Mouse (Mus musculus) E14TG2a.4 (cell line): ENCODE results near the gene Dpep2nb.
A peak's percentile ranks its signal among the peaks of the same experiment; 100 is the strongest.
"Not testable (repeated sequence)": the region's sequence is repeated elsewhere in the genome, so short reads cannot be mapped to it uniquely, and the experiment has no call there.

Experiments used
- H3K27me3 ChIP-seq: 2 replicates; pipeline ENCODE4 v1.6.1; 2014; ENCODE audit warnings: low read length, control low read depth; ENCODE audit not compliant: insufficient read depth
- H3K36me3 ChIP-seq: 2 replicates; pipeline ENCODE4 v1.6.1; 2014; ENCODE audit warnings: low read length, control low read depth; ENCODE audit not compliant: insufficient read depth
- H3K4me1 ChIP-seq: replicated peaks from 2 replicates; pipeline ENCODE4 v1.6.1; 2014; ENCODE audit warnings: low read depth, low read length, control low read depth
- H3K4me3 ChIP-seq: replicated peaks from 2 replicates; pipeline ENCODE4 v1.5.1; 2014; ENCODE audit warnings: mild to moderate bottlenecking, low read length
- H3K9me3 ChIP-seq: 2 replicates; pipeline ENCODE4 v1.6.1; 2014; ENCODE audit warnings: low read length, control low read depth
- CTCF ChIP-seq: conservative IDR thresholded peaks from 2 replicates; pipeline ENCODE4 v1.5.1; 2014; ENCODE audit warnings: low read length
- NANOG ChIP-seq: IDR thresholded peaks from 2 replicates; pipeline ENCODE4 v1.6.1; 2014; ENCODE audit warnings: borderline replicate concordance, low read length, mixed read lengths
- POU5F1 ChIP-seq: IDR thresholded peaks from 2 replicates; pipeline ENCODE4 v1.6.1; 2014; ENCODE audit warnings: low read length, borderline replicate concordance

Dpep2nb gene

DNA sequence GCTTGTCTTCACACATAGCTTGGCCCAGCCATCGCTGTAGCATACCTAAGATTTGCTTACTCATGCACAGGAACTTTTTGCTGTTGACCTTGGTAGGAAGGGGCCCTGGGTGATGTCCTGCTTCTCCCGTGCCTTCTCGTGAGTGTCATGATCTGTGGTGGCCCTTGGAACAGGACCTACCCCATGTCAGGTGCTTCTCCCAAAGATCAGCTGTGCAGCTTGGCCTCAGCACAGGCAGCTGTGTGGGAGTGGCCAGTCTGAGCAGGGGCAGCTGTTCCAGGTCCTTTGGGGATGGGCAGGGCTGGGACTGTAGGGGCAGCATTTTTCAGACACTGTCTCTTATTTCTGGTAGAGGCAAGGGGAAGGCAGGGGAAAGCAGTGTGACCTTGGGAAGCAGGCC, 38.4 kb upstream of the Dpep2nb start:
- Histone ChIP-seq H3K4me3 (no peak overlapping the region), H3K9me3 (no peaks in the 10 kb centered on the region), H3K27me3 (no peaks in the 10 kb centered on the region; the same call in 1 of the 2 replicates), H3K36me3 (peaks cover 59% of the 10 kb centered on the region), H3K4me1 (peaks cover 11% of the 10 kb centered on the region)
- TF ChIP-seq NANOG = no peak
- no peak for TF ChIP-seq POU5F1
- no peak for TF ChIP-seq CTCF

DNA sequence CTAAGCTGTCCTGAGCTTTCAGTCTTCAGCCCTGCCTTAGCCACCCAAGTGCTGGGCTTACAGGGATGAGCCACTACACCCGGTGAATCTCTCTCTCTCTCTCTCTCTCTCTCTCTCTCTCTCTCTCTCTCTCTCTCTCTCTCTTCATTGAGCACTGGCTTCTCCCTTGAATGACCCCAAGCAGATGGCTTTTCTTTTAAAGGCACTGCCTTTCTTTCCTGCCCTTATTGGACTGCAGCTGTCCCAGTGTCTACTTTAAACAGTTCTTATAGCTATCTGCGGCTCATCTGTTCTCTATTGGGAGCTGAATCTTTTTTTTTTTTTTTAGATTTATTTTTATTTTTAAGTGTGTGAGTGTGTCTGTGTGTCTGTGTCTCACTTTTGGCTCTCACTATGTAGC, 37.3 kb upstream of the Dpep2nb start:
- H3K27me3 ChIP-seq = no peaks in the 10 kb centered on the region; the same call in 1 of the 2 replicates
- peaks cover 11% of the 10 kb centered on the region for H3K4me1 ChIP-seq
- TF ChIP-seq POU5F1 = no peak
- TF ChIP-seq CTCF = no peak
- no peak for TF ChIP-seq NANOG
- H3K9me3 ChIP-seq = no peaks in the 10 kb centered on the region
- H3K36me3 ChIP-seq = peaks cover 57% of the 10 kb centered on the region
- H3K4me3 ChIP-seq = no peak overlapping the region

DNA sequence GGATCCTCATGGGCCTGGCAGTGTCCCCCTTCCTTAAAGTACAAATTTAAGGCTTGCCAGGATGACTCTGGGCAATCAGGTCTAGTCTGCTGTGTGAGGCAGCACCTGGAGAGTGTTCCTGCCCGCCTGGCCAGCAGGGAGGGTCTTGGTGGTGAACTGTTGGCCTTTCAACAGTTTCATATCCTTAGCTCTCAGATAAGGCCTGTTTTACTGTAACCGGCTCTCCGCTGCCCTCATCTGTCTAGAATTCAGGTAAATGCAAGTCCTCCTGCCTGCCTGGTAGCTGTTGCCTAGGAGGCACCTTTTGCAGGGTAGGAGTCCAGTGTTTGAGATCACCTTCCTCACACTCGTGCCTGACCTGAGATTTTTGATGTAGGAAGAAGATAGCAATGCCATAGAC, 34.4 kb upstream of the Dpep2nb start:
- no peak overlapping the region for H3K4me3 ChIP-seq
- TF ChIP-seq POU5F1 = no peak
- TF ChIP-seq CTCF = no peak
- no peak for TF ChIP-seq NANOG
- H3K4me1 ChIP-seq = 0 out of 2 replicates have a peak, but pooled peaks cover 4% of the 10 kb centered on the region

DNA sequence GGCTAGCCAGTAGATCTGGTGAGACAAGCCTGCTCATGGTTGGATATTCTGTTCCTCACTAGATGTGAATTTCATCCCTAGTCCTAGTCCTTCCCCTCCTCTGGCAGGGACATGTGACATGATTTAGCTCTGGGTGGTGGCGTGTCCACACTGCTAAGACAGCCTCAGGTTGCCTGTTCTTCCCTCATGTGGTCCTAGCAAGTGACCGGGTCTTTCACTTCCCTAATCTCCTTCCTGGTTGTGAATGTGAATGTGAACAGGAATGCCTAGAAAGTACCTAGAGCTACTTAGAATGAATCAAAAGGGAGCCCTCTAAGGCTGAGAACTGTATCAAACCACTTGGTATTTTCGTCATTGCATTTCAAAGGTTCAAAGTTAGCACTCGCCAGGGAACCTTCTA, 33.8 kb upstream of the Dpep2nb start:
- TF ChIP-seq CTCF (no peak), POU5F1 (no peak), NANOG (no peak)
- Histone ChIP-seq H3K9me3 (no peaks in the 10 kb centered on the region), H3K4me1 (0 out of 2 replicates have a peak, but pooled peaks cover 4% of the 10 kb centered on the region), H3K27me3 (no peaks in the 10 kb centered on the region; the same call in 1 of the 2 replicates), H3K36me3 (peaks cover 54% of the 10 kb centered on the region), H3K4me3 (no peak overlapping the region)

More for the DNA sequence above, 34.4 kb upstream of the Dpep2nb start:
- Histone ChIP-seq H3K27me3 (no peaks in the 10 kb centered on the region; the same call in 1 of the 2 replicates), H3K36me3 (peaks cover 60% of the 10 kb centered on the region), H3K9me3 (no peaks in the 10 kb centered on the region)

DNA sequence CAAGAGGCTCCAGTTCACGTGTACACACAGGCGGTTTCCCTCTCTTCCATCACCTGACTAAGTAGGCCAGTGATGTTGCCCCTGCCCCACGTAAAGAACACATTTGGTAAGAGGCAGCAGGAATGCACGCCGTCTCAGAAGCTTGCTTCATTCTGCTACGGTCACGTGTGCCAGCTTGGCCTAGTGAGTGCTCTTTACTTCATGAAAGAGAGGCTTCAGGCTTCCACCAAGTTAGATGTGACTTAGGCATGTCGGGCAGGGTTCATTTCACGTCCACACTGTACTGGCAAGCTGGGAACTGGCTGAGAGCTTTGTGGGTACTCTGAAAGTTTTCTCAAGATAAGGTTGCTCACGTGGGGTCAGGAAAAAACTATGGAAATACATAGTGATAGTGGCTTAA, 32.9 kb upstream of the Dpep2nb start:
- Histone ChIP-seq H3K36me3 (peaks cover 47% of the 10 kb centered on the region), H3K4me1 (peaks cover 8% of the 10 kb centered on the region), H3K9me3 (no peaks in the 10 kb centered on the region), H3K4me3 (no peak overlapping the region), H3K27me3 (no peaks in the 10 kb centered on the region; the same call in 1 of the 2 replicates)
- TF ChIP-seq NANOG = no peak
- TF ChIP-seq CTCF = no peak
- no peak for TF ChIP-seq POU5F1

DNA sequence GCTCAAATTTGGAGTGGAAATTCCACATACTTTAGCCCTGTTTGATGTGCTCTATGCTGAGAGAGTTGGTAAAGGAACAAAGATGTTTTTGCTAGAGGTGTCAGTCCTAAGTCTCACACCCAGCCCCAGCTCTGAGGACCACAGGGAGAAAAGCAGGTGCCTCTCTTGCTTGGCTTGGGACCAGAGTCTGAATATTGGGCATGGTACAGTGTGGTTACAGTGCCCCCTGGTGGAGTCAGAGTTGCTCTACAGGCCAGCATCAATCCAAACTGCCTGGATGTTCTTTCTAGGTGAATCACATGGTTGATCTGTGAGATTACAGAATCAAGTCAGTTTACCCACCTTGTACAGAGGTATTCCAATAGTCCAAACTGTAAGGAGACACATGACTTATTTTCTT, 16.7 kb upstream of the Dpep2nb start:
- no peak for TF ChIP-seq POU5F1
- TF ChIP-seq NANOG = no peak
- peak; percentile 92 for TF ChIP-seq CTCF
- no peaks in the 10 kb centered on the region for H3K9me3 ChIP-seq
- no peaks in the 10 kb centered on the region for H3K27me3 ChIP-seq

DNA sequence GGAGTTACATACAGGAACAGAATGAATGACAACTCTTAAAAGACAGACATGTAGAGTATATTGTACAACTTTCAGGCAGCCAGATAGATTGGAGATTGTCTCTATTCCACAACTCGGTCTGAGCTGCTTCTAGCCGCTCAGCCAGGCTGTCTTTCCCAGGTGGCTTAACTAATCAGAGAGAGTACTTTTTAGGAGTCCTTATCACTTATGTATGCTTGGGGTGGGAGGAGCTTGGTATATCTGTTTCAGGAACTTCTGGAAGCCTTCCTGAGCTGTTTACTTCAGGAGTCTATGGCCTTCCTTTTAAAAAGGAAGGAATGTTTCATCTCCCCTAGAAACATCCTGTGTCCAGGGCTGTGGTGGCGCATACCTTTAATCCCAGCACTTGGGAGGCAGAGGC, 12.3 kb upstream of the Dpep2nb start:
- peaks cover 59% of the 10 kb centered on the region for H3K36me3 ChIP-seq
- no peak overlapping the region for H3K4me3 ChIP-seq
- no peak for TF ChIP-seq POU5F1
- no peak for TF ChIP-seq NANOG
- TF ChIP-seq CTCF = no peak
- no peaks in the 10 kb centered on the region for H3K27me3 ChIP-seq
- H3K9me3 ChIP-seq = no peaks in the 10 kb centered on the region
- H3K4me1 ChIP-seq = peaks cover 12% of the 10 kb centered on the region

More for the DNA sequence above, 16.7 kb upstream of the Dpep2nb start:
- peaks cover 63% of the 10 kb centered on the region for H3K36me3 ChIP-seq
- H3K4me3 ChIP-seq = no peak overlapping the region
- H3K4me1 ChIP-seq = no peaks in the 10 kb centered on the region

DNA sequence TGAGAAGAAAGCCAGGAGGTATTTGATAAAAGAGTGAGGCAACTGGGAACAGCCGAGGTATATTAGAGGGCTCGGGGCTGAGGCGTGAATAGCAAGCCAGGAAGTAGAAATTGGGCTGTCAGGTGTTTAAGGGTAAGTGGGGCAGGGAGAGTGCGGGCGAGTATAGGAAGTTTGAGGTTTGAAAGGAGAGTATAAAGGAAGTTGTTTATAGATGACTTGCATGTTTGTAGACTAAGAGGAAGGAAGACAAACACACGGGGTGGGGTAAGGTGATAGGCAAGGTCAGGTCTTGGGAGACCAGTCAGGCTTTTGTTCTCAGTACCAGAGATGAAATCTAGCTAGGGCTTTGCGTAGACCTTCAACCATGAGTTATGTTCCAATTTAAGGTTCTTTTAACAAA, 11.4 kb upstream of the Dpep2nb start:
- Histone ChIP-seq H3K4me3 (no peak overlapping the region), H3K27me3 (no peaks in the 10 kb centered on the region), H3K36me3 (peaks cover 59% of the 10 kb centered on the region), H3K9me3 (no peaks in the 10 kb centered on the region), H3K4me1 (peaks cover 13% of the 10 kb centered on the region)
- TF ChIP-seq NANOG (no peak), CTCF (no peak), POU5F1 (no peak)

DNA sequence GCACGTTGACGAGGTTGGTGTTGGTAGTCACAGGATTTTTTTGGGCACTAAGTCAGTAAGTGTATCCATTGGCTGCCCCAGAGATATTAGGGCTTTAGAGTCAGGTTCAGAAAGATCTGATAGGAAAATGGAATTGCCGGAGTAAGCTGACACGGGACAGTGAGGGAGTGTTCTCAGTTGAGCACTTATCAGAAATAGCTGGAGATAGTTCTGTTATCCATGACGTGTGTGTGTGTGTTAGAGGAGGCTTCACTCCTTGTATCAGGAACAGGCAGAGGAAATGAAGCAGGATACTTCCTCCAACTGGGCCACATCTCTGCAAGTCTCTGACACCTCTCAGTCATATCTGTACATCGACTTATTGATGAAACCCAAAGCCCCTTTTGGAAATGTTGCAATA, 10.5 kb upstream of the Dpep2nb start:
- Histone ChIP-seq H3K9me3 (no peaks in the 10 kb centered on the region), H3K27me3 (no peaks in the 10 kb centered on the region), H3K4me1 (peaks cover 17% of the 10 kb centered on the region), H3K36me3 (peaks cover 57% of the 10 kb centered on the region), H3K4me3 (no peak overlapping the region)
- TF ChIP-seq POU5F1 (no peak), CTCF (no peak), NANOG (no peak)

DNA sequence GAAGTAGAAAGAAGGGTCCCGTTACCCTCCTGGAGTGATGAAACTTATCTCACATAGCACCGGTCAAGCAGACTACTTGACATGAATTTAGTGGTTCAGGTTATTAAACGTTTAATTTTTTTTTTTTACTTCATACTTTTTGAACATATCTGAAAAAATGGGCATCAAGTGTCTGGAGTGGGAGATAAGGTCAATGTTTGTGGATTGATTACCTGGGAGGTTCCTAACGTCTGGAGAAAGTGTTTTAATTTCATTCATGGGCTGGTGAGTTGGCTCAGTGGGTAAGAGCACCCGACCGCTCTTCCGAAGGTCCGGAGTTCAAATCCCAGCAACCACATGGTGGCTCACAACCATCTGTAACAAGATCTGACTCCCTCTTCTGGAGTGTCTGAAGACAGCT, 6.4 kb upstream of the Dpep2nb start:
- H3K27me3 ChIP-seq = not testable (repeated sequence)

More for the DNA sequence above, 6.4 kb upstream of the Dpep2nb start:
- peaks cover 28% of the 10 kb centered on the region for H3K4me1 ChIP-seq
- H3K36me3 ChIP-seq = peaks cover 44% of the 10 kb centered on the region
- peak overlapping the region; percentile 97 for H3K4me3 ChIP-seq
- not testable (repeated sequence) for H3K9me3 ChIP-seq
